Mouse (Mus musculus) brain, embryonic 18.5 days (tissue): ENCODE results near the gene Grn.
A peak's percentile ranks its signal among the peaks of the same experiment; 100 is the strongest.
"Not testable (repeated sequence)": the region's sequence is repeated elsewhere in the genome, so short reads cannot be mapped to it uniquely, and the experiment has no call there.

Source experiments
- DNase-seq: peaks from one replicate; pipeline ENCODE4 v3.0.0-alpha.2; 2012; ENCODE audit warnings: low read depth, low spot score

The Grn gene

GRCm38 (mm10) chr11:102400513-102401084, 29.5 kb upstream of the Grn start:
- DNase-seq, result no peak

- DNase-seq, result no peak
Measured at GRCm38 (mm10) chr11:102401898-102402500, 28.1 kb upstream of the Grn start.

GRCm38 (mm10) chr11:102403657-102404056, 26.5 kb upstream of the Grn start:
- DNase-seq, result no peak

GRCm38 (mm10) chr11:102404161-102405010, 25.7 kb upstream of the Grn start:
- DNase-seq, result no peak

- DNase-seq, result no peak
Measured at GRCm38 (mm10) chr11:102405544-102406285, 24.4 kb upstream of the Grn start.

GRCm38 (mm10) chr11:102406401-102406800, 23.7 kb upstream of the Grn start:
- no peak for DNase-seq

- no peak for DNase-seq
Measured at GRCm38 (mm10) chr11:102406900-102407833, 22.9 kb upstream of the Grn start.

- no peak for DNase-seq
Measured at GRCm38 (mm10) chr11:102407834-102408215, 22.3 kb upstream of the Grn start, which contains the start of gene Slc25a39. Slc25a39 (minus strand) TSS chr11:102407946.

GRCm38 (mm10) chr11:102408344-102408876, 21.7 kb upstream of the Grn start:
- peak; percentile 95 for DNase-seq

GRCm38 (mm10) chr11:102408888-102409794, 21.0 kb upstream of the Grn start:
- no peak for DNase-seq

GRCm38 (mm10) chr11:102409795-102410330, 20.3 kb upstream of the Grn start:
- DNase-seq, result no peak

- DNase-seq, result not testable (repeated sequence)
Measured at GRCm38 (mm10) chr11:102410345-102410744, 19.8 kb upstream of the Grn start.

GRCm38 (mm10) chr11:102411061-102411460, 19.1 kb upstream of the Grn start:
- DNase-seq, result no peak

GRCm38 (mm10) chr11:102411704-102412103, 18.4 kb upstream of the Grn start:
- no peak for DNase-seq

GRCm38 (mm10) chr11:102413059-102413458, 17.1 kb upstream of the Grn start:
- no peak for DNase-seq

GRCm38 (mm10) chr11:102415034-102415802, 14.9 kb upstream of the Grn start:
- no peak for DNase-seq

- DNase-seq, result no peak
Measured at GRCm38 (mm10) chr11:102417160-102417559, 13.0 kb upstream of the Grn start.

GRCm38 (mm10) chr11:102418887-102419286, 11.2 kb upstream of the Grn start:
- DNase-seq, result no peak
